Mouse (Mus musculus) right cerebral cortex, postnatal 36 days (tissue): ENCODE data around the gene Tram1l1.
A peak's percentile ranks its signal among the peaks of the same experiment; 100 is the strongest.
"Not testable (repeated sequence)": the region's sequence is repeated elsewhere in the genome, so short reads cannot be mapped to it uniquely, and the experiment has no call there.

Experiments
- DNase-seq, 2 experiments: peaks; one replicate each; pipeline ENCODE4 v3.0.0; 2022; ENCODE audit warnings: low spot score in 2 of 2, mixed read lengths in 1 of 2

The Tram1l1 gene

DNA sequence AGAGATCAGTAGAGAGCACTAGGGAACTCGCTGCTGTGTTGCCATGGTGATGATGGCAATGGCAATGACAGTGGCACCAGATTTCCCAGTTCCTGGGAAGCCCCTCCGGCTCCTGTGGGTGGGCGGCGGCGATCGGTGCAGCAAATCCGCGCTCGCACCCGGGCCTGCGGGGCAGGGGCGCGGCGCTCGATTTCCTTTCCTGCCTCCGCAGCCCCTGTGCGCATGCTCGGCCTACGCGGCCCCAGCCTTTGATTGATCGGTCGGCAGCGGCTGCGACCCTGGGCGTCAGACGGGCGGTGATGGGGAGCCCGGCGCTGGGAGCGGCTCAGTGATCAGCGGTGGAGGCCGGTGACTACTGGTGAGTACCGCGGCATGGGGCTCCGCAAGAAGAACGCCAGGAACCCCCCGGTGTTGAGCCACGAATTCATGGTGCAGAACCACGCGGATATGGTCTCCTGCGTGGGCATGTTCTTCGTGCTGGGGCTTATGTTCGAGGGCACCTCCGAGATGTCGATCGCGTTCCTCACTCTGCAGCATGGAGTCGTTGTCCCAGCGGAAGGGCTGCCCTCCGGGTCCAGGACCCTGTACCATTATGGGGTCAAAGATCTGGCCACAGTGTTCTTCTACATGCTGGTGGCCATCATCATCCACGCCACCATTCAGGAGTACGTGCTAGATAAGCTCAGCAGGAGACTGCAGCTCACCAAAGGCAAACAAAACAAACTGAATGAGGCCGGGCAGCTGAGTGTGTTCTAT lies at the start of gene Tram1l1:
Tram1l1 (plus strand) TSS at position 35 of the 756 bp plus-strand sequence.
- DNase-seq: peak; percentile 73 to 77

DNA sequence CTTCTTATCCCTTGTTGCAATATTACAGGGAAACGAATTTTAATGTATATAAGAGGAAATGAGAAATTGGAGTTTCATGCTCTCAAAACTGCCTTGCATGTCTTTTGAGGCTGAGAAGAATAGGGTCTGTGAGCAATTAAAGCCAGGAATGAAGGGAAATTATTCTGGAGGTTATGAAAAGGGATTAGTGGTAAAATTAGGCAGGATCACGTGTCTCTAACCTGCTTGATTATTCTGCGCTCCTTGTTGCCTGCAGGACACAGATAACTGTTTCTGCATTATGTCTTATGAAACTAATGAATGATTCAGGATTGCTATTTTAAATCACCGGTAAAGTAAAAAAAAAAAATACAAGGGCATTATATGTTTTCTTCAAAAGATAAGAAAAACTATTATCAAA lies 49.4 kb upstream of the Tram1l1 start:
- no peak for DNase-seq

- DNase-seq: no peak
These were observed 49.0 kb upstream of the Tram1l1 start for GRCm38 (mm10) chr3:124271668-124272067.

DNA sequence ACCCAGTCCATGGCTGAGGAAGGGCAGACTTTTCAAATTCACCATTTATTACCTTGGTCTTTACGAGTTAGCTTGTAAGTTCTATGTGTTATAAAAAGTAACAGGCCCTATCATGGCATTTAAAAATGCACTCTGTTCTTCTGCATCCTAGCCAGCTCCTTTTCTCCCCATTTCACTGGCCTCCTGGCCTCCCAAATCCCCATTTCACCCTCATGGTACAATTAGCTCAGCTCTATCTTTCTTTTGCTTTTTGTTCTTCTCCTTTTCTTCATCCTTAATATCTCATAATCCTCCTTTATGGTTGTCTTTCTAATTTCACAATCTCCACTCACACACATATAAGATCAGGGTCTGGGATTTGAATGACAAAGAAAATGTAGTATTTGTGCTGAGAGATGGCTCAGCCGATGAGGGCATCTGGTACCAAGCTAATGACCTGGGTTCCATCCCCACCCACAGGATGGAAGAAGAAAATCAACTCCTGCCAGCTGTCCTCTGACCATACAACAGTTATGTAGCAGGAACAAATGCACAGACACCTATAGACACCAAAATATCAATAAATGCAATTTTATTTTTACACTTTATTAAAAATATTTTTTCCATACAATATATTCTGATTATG lies 48.1 kb upstream of the Tram1l1 start:
- no peak for DNase-seq

GRCm38 (mm10) chr3:124274928-124275609 lies 45.6 kb upstream of the Tram1l1 start:
- DNase-seq: peak; percentile 7 to 9

- DNase-seq: not testable (repeated sequence)
These were observed 31.7 kb upstream of the Tram1l1 start for GRCm38 (mm10) chr3:124288936-124289335.

GRCm38 (mm10) chr3:124319254-124319653 lies 1.4 kb upstream of the Tram1l1 start:
- DNase-seq: no peak

DNA sequence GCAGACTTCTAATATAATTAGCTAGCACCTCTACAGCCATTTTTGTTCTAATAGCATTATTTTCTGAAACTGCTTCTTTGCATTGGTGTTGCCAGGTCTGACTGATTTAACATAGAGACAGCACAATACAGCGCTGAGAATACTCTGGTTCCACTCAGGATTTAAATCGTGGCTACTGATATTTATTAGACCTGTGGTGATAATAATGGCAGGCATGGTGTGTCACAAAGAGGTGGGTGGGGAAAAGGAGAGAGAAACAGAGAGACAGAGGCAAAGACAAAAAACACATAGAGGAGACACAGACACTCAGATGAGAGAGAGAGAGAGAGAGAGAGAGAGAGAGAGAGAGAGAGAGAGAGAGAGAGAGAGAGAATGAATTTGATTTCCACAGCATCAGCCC lies 257 bp upstream of the Tram1l1 start:
- no peak for DNase-seq

DNA sequence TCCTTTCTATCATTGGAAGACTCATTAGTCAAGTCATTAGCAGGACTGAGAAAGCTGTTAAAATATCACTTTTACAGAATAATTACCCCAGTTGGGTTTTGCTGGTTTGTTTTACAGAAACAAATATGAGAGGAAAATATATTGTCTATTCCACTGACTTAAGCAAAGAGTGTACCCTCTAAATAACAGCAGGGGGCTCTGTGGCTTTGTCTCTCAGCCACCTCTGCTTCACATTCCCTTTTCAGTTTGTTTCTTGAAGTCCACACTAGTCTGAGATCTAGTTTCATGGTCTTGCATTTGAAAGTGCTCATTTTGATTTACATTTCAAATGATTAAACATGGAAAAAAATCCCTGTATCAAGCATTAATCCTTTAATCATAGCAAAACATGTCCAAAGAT lies 25.8 kb downstream of the Tram1l1 start:
- DNase-seq: no peak

GRCm38 (mm10) chr3:124357533-124357932 lies 36.9 kb downstream of the Tram1l1 start:
- peak; percentile 4 to 35 for DNase-seq

DNA sequence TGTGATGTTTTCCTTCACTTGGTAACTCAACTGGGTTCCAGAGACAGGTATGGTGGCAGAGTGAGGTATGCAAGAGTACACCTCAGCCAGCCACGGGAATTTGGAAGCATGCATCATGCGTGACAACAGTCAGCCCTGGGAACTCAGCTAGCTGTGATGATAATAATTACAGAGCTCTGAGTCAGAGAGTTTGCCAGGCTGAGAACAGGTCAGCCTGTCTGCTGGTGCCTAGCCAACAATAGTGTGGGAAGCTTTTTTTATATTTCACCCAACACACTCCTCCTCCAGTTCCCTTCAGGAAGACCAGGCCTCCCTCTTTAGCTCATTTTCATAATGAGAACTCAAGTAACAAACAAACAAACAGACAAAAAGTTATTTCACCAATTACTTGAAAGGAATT lies 51.4 kb downstream of the Tram1l1 start:
- no peak for DNase-seq
